Mouse (Mus musculus) testis, adult 2 months (tissue): ENCODE results near the gene Gbp2.

Experiments used
- CTCF ChIP-seq: fragments of 200-500 bp; IDR thresholded peaks from 2 replicates; pipeline ENCODE4 v1.5.1; 2012; ENCODE audit warnings: low read depth, mild to moderate bottlenecking, inconsistent platforms, low read length, moderate library complexity; ENCODE audit not compliant: control insufficient read depth, insufficient read depth, insufficient replicate concordance
- POLR2A ChIP-seq: fragments of 200-500 bp; IDR thresholded peaks from 2 replicates; pipeline ENCODE4 v1.6.1; 2012; ENCODE audit warnings: low read depth, mild to moderate bottlenecking, inconsistent platforms, low read length, moderate library complexity; ENCODE audit not compliant: control insufficient read depth

DNA sequence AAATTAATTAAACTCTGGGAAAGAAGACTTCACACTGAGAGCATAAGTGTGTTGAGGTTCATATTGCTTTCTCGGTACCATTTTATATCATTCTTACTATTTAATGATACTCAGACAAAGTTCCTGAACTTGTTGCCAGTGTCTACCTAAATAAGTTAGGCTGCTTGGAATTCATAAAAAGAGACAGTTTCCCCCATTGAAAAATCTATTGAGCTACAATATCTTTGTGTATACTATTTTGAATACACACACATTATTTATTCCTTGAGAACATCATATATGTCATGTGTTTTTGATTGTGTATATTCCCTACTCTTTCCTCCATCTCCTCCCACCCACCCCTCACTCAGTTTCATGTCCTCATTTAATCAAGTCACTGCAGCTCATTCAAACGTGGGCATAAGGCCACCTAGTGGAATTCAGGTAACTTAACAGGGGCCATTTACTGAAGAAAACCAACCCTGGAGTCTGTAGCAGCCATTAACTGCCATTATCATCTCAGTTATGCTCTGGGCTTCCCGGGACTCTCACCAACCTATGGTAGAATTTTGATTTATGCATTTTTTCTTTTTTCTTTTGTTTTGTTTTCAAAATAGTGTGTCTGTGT, 657 bp downstream of the Gbp2 start:
- TF ChIP-seq POLR2A (no peak), CTCF (no peak)
